Mouse (Mus musculus) olfactory bulb, adult 2 months (tissue): ENCODE measurements at regions not wholly inside any gene's neighbourhood (a gene's known extent, or its start where the extent isn't known, plus 50 kb on each side); places are given as distances from the start of the nearest gene placed in this dataset.

Experiments
- CTCF ChIP-seq: fragments of 200-500 bp; IDR thresholded peaks from 2 replicates; pipeline ENCODE4 v1.5.1; 2012; ENCODE audit warnings: low read depth, mild to moderate bottlenecking, low read length, moderate library complexity; ENCODE audit not compliant: insufficient read depth
- POLR2A ChIP-seq: fragments of 200-500 bp; IDR thresholded peaks from 2 replicates; pipeline ENCODE4 v1.6.1; 2012; ENCODE audit warnings: mild to moderate bottlenecking, low read depth, low read length, moderate library complexity; ENCODE audit not compliant: insufficient read depth

DNA sequence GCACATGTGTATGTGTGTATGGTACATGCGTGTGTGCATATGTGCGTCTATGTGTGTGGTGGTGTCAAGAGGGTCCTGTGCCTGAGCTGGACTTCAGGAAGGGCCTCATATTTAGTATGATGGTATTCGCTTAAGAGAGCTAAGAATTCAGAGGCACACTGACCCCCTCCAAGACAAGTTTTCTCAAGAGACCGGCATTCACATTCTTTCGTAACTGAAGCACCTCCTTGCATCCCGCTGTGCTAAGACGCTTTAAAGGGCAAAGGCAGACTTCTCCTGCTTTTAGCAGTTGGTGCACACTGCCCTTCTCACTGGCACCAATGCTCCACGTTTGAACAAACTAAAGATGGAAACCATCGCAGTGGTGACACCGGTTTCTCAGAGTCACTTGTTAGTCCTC lies 110.3 kb upstream of the Shb start:
- no peak for TF ChIP-seq POLR2A
- TF ChIP-seq CTCF, result no peak
